Mouse (Mus musculus) liver, embryonic 12.5 days (tissue): ENCODE data around the gene Coq10a. TPM values are rescaled to one million over a fixed set of nuclear protein-coding genes. Genes with fewer than 3 reads are reported as not detected.

Experiments
- ATAC-seq: fragments of 200-750 bp; cut with Nextera tagmentation; 2 replicates; pipeline ENCODE4 v1.8.0; 2017; ENCODE audit warnings: moderate number of reproducible peaks, mild to moderate bottlenecking, moderate library complexity
- H3K27ac ChIP-seq: fragments of 300-500 bp; sonication (generic); 2 replicates; pipeline ENCODE4 v1.5.1; 2016; ENCODE audit warnings: mild to moderate bottlenecking
- H3K27me3 ChIP-seq: fragments of 300-500 bp; sonication (generic); replicated peaks from 2 replicates; pipeline ENCODE4 v1.6.1; 2016; ENCODE audit warnings: mild to moderate bottlenecking, moderate library complexity
- H3K36me3 ChIP-seq: fragments of 300-500 bp; sonication (generic); 2 replicates; pipeline ENCODE4 v1.6.1; 2016; ENCODE audit warnings: mild to moderate bottlenecking, moderate library complexity
- H3K4me1 ChIP-seq: fragments of 300-500 bp; sonication (generic); 2 replicates; pipeline ENCODE4 v1.6.1; 2016
- H3K4me2 ChIP-seq: fragments of 300-500 bp; sonication (generic); 2 replicates; pipeline ENCODE4 v1.6.1; 2016; ENCODE audit warnings: mild to moderate bottlenecking, moderate library complexity
- H3K4me3 ChIP-seq: fragments of 300-500 bp; sonication (generic); 2 replicates; pipeline ENCODE4 v1.5.1; 2016; ENCODE audit warnings: mild to moderate bottlenecking, moderate library complexity
- H3K9ac ChIP-seq: fragments of 300-500 bp; sonication (generic); 2 replicates; pipeline ENCODE4 v1.6.1; 2016; ENCODE audit warnings: mild to moderate bottlenecking, moderate library complexity
- H3K9me3 ChIP-seq: fragments of 300-500 bp; sonication (generic); replicated peaks from 2 replicates; pipeline ENCODE4 v1.6.1; 2016; ENCODE audit warnings: mild to moderate bottlenecking, moderate library complexity
- WGBS: fragments of 180-500 bp; shearing (Covaris S2); methylation state at CpG from one replicate; pipeline ENCODE4 v1.1.7; 2016; ENCODE audit not compliant: insufficient replicate concordance; 5-methylcytosine and 5-hydroxymethylcytosine counted together
- polyA plus RNA-seq: library from polyadenylated mRNA; unstranded; fragments of >200 nt; fragmentation: Nextera tagmentation; extraction: Ambion mirVana; gene quantifications from 2 replicates; pipeline ENCODE4 v1.2.1, GENCODE M21; 2016

Gene Coq10a
- polyA plus RNA-seq, 1 experiment from 2014 or later: 8.7 TPM

GRCm38 (mm10) chr10:128370021-128370420 is 1.2 kb upstream of the Coq10a start:
- Histone ChIP-seq H3K36me3 (peaks cover 11% of the 10 kb centered on the region), H3K9ac (no peak overlapping the region), H3K4me2 (0 out of 2 replicates have a peak overlapping the region, but pooled peaks have one; percentile 96), H3K4me3 (no peak overlapping the region), H3K27me3 (no peaks in the 10 kb centered on the region), H3K9me3 (no peaks in the 10 kb centered on the region), H3K4me1 (peaks cover 48% of the 10 kb centered on the region), H3K27ac (no peak overlapping the region)
- ATAC-seq: no peak
- 70% methylated on average over 5 of the region's 6 CpGs for WGBS

GRCm38 (mm10) chr10:128369599-128369998 is 802 bp upstream of the Coq10a start:
- peak overlapping the region; percentile 76 for H3K4me3 ChIP-seq
- ATAC-seq: no peak
- H3K27me3 ChIP-seq: no peaks in the 10 kb centered on the region
- peak overlapping the region; percentile 90 for H3K27ac ChIP-seq
- peaks cover 15% of the 10 kb centered on the region for H3K36me3 ChIP-seq
- WGBS: 72% methylated on average over 6 of the region's 6 CpGs
- peak overlapping the region; percentile 96 for H3K4me2 ChIP-seq
- H3K9ac ChIP-seq: peak overlapping the region; percentile 81
- no peaks in the 10 kb centered on the region for H3K9me3 ChIP-seq
- H3K4me1 ChIP-seq: peaks cover 48% of the 10 kb centered on the region

- 7% methylated on average over 9 of the region's 9 CpGs for WGBS
These were observed 384 bp upstream of the Coq10a start for GRCm38 (mm10) chr10:128369218-128369543.

GRCm38 (mm10) chr10:128367899-128368401 is 847 bp downstream of the Coq10a start:
- Histone ChIP-seq H3K4me2 (peak overlapping the region; percentile 96), H3K9ac (peak overlapping the region; percentile 81), H3K36me3 (peaks cover 30% of the 10 kb centered on the region), H3K4me3 (peak overlapping the region; percentile 76), H3K4me1 (peaks cover 40% of the 10 kb centered on the region), H3K27ac (peak overlapping the region; percentile 90), H3K9me3 (no peaks in the 10 kb centered on the region), H3K27me3 (no peaks in the 10 kb centered on the region)
- WGBS: 23% methylated on average over 19 of the region's 19 CpGs
- no peak for ATAC-seq

More at GRCm38 (mm10) chr10:128369218-128369543, 384 bp upstream of the Coq10a start:
- H3K9me3 ChIP-seq: no peaks in the 10 kb centered on the region
- H3K27me3 ChIP-seq: no peaks in the 10 kb centered on the region
- ATAC-seq: no peak
- peaks cover 48% of the 10 kb centered on the region for H3K4me1 ChIP-seq
- H3K9ac ChIP-seq: peak overlapping the region; percentile 81
- peak overlapping the region; percentile 90 for H3K27ac ChIP-seq
- peaks cover 19% of the 10 kb centered on the region for H3K36me3 ChIP-seq
- peak overlapping the region; percentile 96 for H3K4me2 ChIP-seq
- H3K4me3 ChIP-seq: peak overlapping the region; percentile 76

- ATAC-seq: no peak
- H3K4me3 ChIP-seq: no peak overlapping the region
- whole genome bisulfite sequencing: 45% methylated on average over 3 of the region's 3 CpGs
- peaks cover 16% of the 10 kb centered on the region for H3K4me1 ChIP-seq
- H3K27me3 ChIP-seq: no peaks in the 10 kb centered on the region
- peaks cover 84% of the 10 kb centered on the region for H3K36me3 ChIP-seq
- no peak overlapping the region for H3K27ac ChIP-seq
- no peaks in the 10 kb centered on the region for H3K9me3 ChIP-seq
- no peak overlapping the region for H3K9ac ChIP-seq
- H3K4me2 ChIP-seq: no peak overlapping the region
These were observed 6.2 kb downstream of the Coq10a start for GRCm38 (mm10) chr10:128362568-128362967.

DNA sequence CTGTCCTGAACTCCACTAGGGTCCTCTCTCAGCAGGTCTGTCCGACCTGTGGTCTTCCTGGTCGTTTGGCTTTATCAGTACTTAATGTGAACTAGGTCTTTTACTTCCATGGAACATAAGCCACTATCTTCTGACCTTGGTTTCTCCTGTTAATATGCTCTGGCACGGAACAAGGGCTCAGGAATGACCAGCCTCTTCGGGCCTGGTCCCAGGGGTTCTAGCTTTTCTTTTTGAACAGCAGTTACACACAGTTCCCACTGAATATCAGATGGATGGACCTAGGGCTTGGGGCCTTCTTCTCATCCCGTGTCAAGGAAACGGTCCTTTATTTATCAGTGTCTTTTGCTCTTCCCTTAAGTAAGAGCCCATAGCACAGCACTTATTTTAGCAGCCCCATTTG is 7.0 kb downstream of the Coq10a start:
- Histone ChIP-seq H3K4me1 (peaks cover 9% of the 10 kb centered on the region), H3K27me3 (no peaks in the 10 kb centered on the region), H3K4me2 (no peak overlapping the region), H3K9ac (no peak overlapping the region), H3K36me3 (peaks cover 92% of the 10 kb centered on the region), H3K27ac (no peak overlapping the region), H3K4me3 (no peak overlapping the region), H3K9me3 (no peaks in the 10 kb centered on the region)
- no peak for ATAC-seq
- WGBS: 82% methylated on average over 6 of the region's 6 CpGs

DNA sequence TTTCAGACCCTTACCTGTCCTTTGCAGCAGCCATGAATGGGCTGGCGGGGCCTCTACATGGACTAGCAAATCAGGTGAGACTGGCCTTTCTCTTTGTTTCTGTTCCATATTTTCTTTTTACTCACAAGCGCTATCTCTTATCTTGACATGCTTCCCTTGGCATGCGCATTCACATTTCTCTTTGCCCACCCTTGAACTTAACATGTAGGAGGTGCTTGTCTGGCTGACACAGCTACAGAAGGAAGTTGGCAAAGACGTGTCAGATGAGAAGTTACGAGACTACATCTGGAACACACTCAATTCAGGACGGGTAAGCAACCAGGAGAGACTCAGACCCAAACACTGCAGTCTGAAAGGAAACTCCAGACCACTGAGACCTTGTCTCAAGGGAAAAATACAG is 9.6 kb downstream of the Coq10a start:
- Histone ChIP-seq H3K27ac (no peak overlapping the region), H3K36me3 (peaks cover 98% of the 10 kb centered on the region), H3K4me1 (no peaks in the 10 kb centered on the region), H3K4me3 (no peak overlapping the region), H3K9me3 (no peaks in the 10 kb centered on the region), H3K4me2 (no peak overlapping the region), H3K9ac (no peak overlapping the region), H3K27me3 (no peaks in the 10 kb centered on the region)
- WGBS: 82% methylated on average over 6 of the region's 6 CpGs
- ATAC-seq: no peak

DNA sequence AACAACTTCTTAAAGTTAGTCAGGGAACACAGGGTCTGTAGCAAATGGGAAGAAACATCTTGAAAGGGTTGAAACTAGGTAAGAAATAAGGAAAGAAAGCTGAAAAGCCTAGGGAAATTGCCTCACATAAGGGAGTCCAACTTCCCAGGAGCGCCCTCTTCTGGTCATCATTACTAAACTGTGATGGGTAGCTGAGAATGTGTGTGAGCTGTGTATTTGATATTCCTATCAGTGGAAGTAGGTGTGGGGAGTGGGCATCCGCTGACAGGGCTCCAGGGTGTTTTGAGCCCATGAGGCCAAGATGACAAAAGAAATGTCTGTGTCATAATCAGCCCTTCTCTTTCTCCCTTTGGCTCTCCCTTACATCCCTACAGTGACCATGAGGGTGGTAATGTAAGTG is 10.0 kb downstream of the Coq10a start:
- Histone ChIP-seq H3K9ac (no peak overlapping the region), H3K9me3 (no peaks in the 10 kb centered on the region), H3K4me3 (no peak overlapping the region), H3K27ac (no peak overlapping the region), H3K4me1 (no peaks in the 10 kb centered on the region), H3K27me3 (no peaks in the 10 kb centered on the region), H3K36me3 (peaks cover 98% of the 10 kb centered on the region), H3K4me2 (no peak overlapping the region)
- WGBS: 52% methylated on average over 2 of the region's 2 CpGs
- peak; percentile 36; the same call in 1 of the 2 replicates for ATAC-seq

- ATAC-seq: no peak
- peaks cover 62% of the 10 kb centered on the region for H3K36me3 ChIP-seq
- H3K4me1 ChIP-seq: peaks cover 47% of the 10 kb centered on the region
- H3K9ac ChIP-seq: no peak overlapping the region
- H3K27me3 ChIP-seq: no peaks in the 10 kb centered on the region
- H3K9me3 ChIP-seq: no peaks in the 10 kb centered on the region
- H3K4me2 ChIP-seq: no peak overlapping the region
- no peak overlapping the region for H3K4me3 ChIP-seq
- 90% methylated on average over 8 of the region's 8 CpGs for WGBS
- no peak overlapping the region; the same call in 1 of the 2 replicates for H3K27ac ChIP-seq
These were observed 21.3 kb downstream of the Coq10a start for GRCm38 (mm10) chr10:128347541-128347940.

- peaks cover 74% of the 10 kb centered on the region for H3K4me1 ChIP-seq
- no peaks in the 10 kb centered on the region for H3K9me3 ChIP-seq
- peak overlapping the region; percentile 35 for H3K4me3 ChIP-seq
- WGBS: 18% methylated on average over 7 of the region's 7 CpGs
- peak overlapping the region; percentile 67 for H3K4me2 ChIP-seq
- H3K9ac ChIP-seq: peak overlapping the region; percentile 48; the same call in 1 of the 2 replicates
- ATAC-seq: peak; percentile 88
- H3K36me3 ChIP-seq: peaks cover 52% of the 10 kb centered on the region
- H3K27ac ChIP-seq: peak overlapping the region; percentile 88
- H3K27me3 ChIP-seq: no peaks in the 10 kb centered on the region
These were observed 24.1 kb downstream of the Coq10a start for GRCm38 (mm10) chr10:128344568-128345275.

DNA sequence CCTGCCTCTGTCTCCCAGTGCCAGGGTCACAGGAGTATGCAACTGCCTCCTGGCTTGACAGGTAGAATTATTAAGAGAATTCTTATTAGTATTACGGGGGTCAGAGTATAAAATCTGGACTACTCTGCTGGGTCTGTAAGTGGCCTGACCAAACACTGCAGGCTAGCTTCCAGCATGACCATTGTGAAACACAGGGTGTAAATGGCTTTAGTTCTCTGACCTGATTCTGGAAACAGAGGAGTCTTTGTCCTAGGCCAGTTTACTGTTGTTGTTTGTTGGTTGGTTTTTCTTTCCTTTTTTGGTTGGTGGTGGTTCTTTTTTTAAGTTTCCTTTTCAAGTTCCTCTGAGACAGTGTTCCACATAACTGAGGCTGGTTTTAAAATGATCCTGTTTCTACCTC is 25.4 kb downstream of the Coq10a start:
- Histone ChIP-seq H3K4me2 (peak overlapping the region; percentile 25; the same call in 1 of the 2 replicates), H3K27me3 (no peaks in the 10 kb centered on the region), H3K9ac (0 out of 2 replicates have a peak overlapping the region, but pooled peaks have one; percentile 27), H3K36me3 (peaks cover 49% of the 10 kb centered on the region), H3K27ac (peak overlapping the region; percentile 71), H3K4me1 (peaks cover 87% of the 10 kb centered on the region), H3K4me3 (no peak overlapping the region), H3K9me3 (no peaks in the 10 kb centered on the region)
- ATAC-seq: no peak
- WGBS: 84% methylated on average over 1 of the region's 1 CpGs

DNA sequence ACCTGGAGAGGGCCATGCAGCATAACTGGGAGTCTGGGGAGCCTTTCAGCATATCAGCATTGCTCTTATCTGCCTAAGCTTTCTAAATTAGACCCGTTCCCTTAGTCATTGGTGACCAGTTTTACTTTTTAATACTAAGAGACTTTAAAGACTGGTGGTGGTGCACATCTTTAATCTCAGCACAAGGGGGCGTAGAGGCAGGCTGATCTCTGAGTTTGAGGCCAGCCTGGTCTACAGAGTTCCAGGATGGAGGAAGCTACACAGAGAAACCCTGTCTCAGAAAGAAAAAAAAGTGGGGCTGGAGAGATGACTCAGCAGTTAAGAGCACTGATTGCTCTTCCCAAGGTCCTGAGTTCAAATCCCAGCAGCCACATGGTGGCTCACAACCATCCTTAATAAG is 28.5 kb downstream of the Coq10a start:
- Histone ChIP-seq H3K36me3 (peaks cover 29% of the 10 kb centered on the region), H3K4me1 (peaks cover 91% of the 10 kb centered on the region), H3K27me3 (no peaks in the 10 kb centered on the region), H3K9me3 (no peaks in the 10 kb centered on the region), H3K4me3 (no peak overlapping the region), H3K4me2 (peak overlapping the region; percentile 86), H3K27ac (peak overlapping the region; percentile 41; the same call in 1 of the 2 replicates), H3K9ac (peak overlapping the region; percentile 92; the same call in 1 of the 2 replicates)
- ATAC-seq: no peak
- 36% methylated on average over 2 of the region's 2 CpGs for WGBS
